Mouse (Mus musculus): ENCODE measurements around the gene Rhbdd3. TPM values are rescaled to one million over a fixed set of nuclear protein-coding genes. Genes with fewer than 3 reads are reported as not detected.

The Rhbdd3 gene
- polyA plus RNA-seq, 1 experiment from 2014 or later, result 31.2 TPM

DNA sequence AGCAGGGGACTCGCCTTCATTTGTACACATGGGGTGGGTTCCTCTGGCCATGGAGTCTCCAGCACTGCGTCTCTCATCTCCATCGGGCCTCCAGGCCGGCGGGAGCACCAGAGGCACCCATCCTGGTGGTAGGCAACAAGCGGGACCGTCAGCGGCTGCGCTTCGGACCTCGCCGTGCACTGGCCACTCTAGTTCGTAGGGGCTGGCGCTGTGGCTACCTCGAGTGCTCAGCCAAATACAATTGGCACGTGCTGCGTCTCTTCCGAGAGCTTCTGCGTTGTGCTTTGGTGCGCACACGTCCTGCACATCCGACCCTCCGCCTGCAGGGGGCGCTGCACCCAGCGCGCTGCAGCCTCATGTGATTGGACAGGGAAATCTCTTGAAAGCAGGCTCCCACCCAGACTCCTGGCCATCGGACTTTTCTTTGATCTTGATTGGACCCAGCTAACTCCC lies 39.0 kb upstream of the Rhbdd3 start:
- 8% methylated on average over 27 of the region's 27 CpGs for WGBS
- H3K4me1 ChIP-seq, result peaks cover 55% of the 10 kb centered on the region

DNA sequence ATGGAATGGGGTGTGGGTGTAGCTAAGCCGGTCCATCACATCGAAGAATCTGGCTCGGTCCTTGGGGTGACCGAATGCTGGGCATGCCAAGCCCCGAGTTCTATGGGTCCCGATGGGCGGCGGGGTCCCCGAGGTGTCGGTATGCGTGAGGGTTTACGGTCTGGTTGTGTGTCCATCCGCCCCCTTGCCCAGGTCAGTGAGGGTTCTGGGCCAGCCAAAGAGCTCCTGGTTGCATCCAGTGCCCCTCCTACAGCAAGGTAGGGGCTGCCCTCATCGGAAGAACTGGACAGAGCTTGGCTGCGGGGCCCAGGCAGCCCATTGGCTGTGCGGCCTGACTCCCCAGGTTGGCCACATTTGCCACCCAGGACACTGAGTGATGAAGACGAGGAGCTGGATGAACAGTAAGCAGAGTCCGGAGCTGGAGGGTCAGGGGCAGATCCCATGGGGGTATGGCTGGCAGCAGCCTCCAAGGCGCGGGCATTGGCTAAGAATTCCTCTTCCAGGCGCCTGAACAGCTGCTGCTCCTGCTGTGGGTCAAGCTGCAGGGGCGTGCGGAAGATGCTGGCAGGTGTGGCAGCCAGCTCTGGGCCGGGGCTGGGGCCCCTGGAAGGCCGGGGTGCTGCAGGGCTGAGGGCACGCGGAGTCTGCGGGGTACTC lies 37.8 kb upstream of the Rhbdd3 start:
- H3K9ac ChIP-seq, result 0 out of 2 replicates have a peak overlapping the region, but pooled peaks have one; percentile 36
- H3K4me2 ChIP-seq, result peak overlapping the region; percentile 81
- H3K4me1 ChIP-seq, result peaks cover 57% of the 10 kb centered on the region
- no peak overlapping the region for H3K27ac ChIP-seq
- WGBS, result 60% methylated on average over 28 of the region's 28 CpGs
- ATAC-seq (ENCODE audit: borderline replicate concordance, extremely low read depth, low FRiP score, low TSS enrichment), result no peak
- H3K4me3 ChIP-seq, result peak overlapping the region; percentile 37
- H3K27me3 ChIP-seq, result peaks cover 77% of the 10 kb centered on the region
- no peaks in the 10 kb centered on the region for H3K36me3 ChIP-seq
- H3K9me3 ChIP-seq, result no peaks in the 10 kb centered on the region

More for the DNA sequence above, 39.0 kb upstream of the Rhbdd3 start:
- Histone ChIP-seq H3K9ac (no peak overlapping the region), H3K9me3 (no peaks in the 10 kb centered on the region), H3K4me2 (0 out of 2 replicates have a peak overlapping the region, but pooled peaks have one; percentile 8), H3K36me3 (no peaks in the 10 kb centered on the region), H3K4me3 (no peak overlapping the region), H3K27me3 (peaks cover 89% of the 10 kb centered on the region), H3K27ac (no peak overlapping the region)
- ATAC-seq (ENCODE audit: borderline replicate concordance, extremely low read depth, low FRiP score, low TSS enrichment), result no peak

DNA sequence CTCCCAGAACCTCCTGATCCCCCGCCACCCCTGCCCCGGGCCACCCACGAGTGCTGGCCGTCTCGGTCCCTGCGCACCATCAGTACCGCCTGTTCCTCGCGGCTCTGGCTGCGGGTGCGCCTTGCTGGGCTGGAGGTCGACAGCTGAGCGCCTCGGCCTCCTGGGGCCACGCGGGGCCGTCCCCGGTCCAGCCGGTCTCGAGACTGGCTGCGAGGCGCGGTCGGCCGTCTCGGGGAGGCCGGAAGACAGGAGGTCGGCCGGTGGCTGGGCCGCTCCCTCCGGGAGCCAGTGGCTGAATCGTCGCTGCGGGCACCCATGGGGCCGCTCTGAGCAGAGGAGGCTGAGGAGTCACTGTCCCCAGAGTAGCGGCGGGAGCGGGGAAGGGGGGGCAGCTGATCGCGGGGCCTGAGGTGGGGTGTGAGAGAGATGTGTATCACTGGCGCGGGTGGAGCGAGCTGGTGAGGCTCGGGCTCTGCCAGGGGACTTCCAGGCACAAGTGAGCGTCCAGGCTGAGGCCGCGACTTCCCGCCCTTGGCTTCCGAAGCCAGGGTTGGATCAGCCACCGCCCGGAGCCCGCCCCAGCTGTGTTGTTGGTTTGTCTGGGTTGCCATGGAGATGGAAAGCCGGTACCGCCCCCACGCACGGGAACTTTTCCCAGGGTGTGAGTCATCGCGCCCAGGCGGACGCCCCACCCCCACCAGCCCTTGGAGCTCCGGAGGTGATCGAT lies 37.1 kb upstream of the Rhbdd3 start:
- H3K9ac ChIP-seq, result peak overlapping the region; percentile 36
- peak overlapping the region; percentile 81 for H3K4me2 ChIP-seq
- 4% methylated on average over 51 of the region's 62 CpGs for WGBS
- H3K27ac ChIP-seq, result no peak overlapping the region
- peaks cover 71% of the 10 kb centered on the region for H3K27me3 ChIP-seq
- H3K36me3 ChIP-seq, result no peaks in the 10 kb centered on the region
- no peaks in the 10 kb centered on the region for H3K9me3 ChIP-seq
- peaks cover 57% of the 10 kb centered on the region for H3K4me1 ChIP-seq
- H3K4me3 ChIP-seq, result peak overlapping the region; percentile 37
- peak; percentile 35 for ATAC-seq (ENCODE audit: borderline replicate concordance, extremely low read depth, low FRiP score, low TSS enrichment)

DNA sequence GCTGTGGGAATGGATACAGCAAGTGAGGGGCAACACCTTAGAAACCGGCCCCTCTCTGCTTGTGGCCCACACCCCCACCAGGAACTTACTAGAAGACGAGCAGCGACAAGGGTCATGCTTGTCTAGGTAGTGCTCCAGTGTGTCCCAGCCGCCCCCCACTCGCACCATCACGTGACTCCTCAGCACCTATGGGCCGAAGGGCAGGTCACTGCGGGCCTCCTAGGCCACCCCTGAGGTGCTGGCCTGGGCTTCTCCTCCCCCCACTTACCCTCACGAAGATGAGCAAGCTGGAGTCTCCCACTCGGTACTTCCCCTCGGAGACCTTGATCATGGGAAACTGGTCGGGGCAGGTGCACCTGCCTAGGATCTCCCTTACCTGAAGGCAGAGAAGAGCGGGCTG lies 36.4 kb upstream of the Rhbdd3 start:
- ATAC-seq (ENCODE audit: borderline replicate concordance, extremely low read depth, low FRiP score, low TSS enrichment), result no peak
- no peak overlapping the region for H3K27ac ChIP-seq
- no peaks in the 10 kb centered on the region for H3K9me3 ChIP-seq
- no peaks in the 10 kb centered on the region for H3K36me3 ChIP-seq
- peaks cover 63% of the 10 kb centered on the region for H3K27me3 ChIP-seq
- peak overlapping the region; percentile 81 for H3K4me2 ChIP-seq
- 28% methylated on average over 13 of the region's 13 CpGs for WGBS
- peaks cover 57% of the 10 kb centered on the region for H3K4me1 ChIP-seq
- H3K9ac ChIP-seq, result peak overlapping the region; percentile 23; the same call in 1 of the 2 replicates
- peak overlapping the region; percentile 37 for H3K4me3 ChIP-seq

DNA sequence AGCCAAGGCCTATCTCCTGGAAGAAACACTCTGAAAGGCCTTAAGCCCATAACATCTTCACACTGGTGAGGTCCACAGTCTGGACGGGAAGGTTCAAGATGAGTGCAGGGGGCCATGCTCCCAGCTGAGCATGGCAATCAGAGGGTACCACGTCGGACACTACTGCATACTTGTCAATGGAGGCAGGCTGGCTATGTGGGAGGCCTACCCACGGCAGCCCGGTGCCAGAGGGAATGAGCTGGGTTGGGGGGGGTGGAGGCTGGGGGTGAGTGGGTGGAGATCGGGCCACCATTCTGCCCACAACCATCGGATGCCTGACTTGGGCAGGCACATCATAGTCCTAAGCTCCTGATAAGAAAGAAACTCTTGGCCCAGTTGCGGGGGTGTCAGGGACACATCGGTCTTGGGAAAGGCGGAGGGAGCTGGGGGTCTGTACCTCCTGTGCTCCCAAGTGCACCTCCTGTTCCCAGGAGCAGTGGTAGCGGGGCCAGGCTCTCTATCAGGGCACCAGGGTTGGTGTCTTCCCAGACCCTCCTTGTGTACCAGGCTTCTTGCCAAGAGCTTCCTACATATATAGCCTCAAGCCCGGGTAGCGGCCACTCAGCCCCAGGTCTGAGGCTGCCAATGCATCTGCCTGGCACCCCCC lies 35.7 kb upstream of the Rhbdd3 start:
- H3K9ac ChIP-seq, result no peak overlapping the region
- ATAC-seq (ENCODE audit: borderline replicate concordance, extremely low read depth, low FRiP score, low TSS enrichment), result no peak
- H3K4me1 ChIP-seq, result peaks cover 52% of the 10 kb centered on the region
- H3K9me3 ChIP-seq, result no peaks in the 10 kb centered on the region
- no peak overlapping the region for H3K27ac ChIP-seq
- H3K27me3 ChIP-seq, result peaks cover 56% of the 10 kb centered on the region
- H3K4me3 ChIP-seq, result no peak overlapping the region
- 68% methylated on average over 13 of the region's 13 CpGs for WGBS
- peaks cover 3% of the 10 kb centered on the region for H3K36me3 ChIP-seq
- H3K4me2 ChIP-seq, result no peak overlapping the region

DNA sequence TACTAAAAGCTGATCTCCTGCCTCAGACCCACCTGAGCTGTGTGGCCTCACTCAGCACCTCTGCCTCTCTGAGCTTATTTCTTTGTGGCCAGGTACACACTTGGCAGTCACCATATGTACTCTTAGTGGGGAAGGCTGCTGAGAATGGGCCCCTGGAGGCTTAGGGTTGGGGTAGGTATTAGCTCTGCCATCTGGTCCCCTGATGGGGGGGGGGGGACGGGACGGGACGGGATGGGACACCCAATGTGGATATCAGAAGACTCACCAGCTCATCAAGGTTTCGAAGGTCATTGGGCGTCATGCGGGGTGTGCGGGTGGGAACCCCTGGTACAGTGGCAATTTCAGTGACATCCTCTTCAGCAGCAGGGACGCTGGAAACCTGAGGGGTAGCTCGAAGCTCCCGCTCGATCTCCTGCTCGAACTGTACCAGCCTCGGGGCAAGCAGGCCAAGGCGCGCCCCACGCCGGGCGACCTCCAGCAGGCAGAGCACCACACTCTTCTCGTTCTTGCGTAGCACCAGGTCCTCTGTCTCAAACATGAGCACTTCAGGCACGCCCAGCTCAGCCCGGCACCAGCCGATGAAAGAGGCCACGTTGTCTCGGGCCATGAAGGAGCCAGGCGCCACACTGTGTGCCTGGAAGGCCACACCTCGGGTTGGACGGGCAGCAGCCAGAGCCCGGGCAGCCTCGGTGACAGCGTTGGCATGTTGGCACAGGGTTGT lies 35.0 kb upstream of the Rhbdd3 start:
- 59% methylated on average over 31 of the region's 31 CpGs for WGBS
- no peak overlapping the region for H3K27ac ChIP-seq
- H3K4me2 ChIP-seq, result peak overlapping the region; percentile 95
- peaks cover 50% of the 10 kb centered on the region for H3K27me3 ChIP-seq
- no peaks in the 10 kb centered on the region for H3K9me3 ChIP-seq
- no peak for ATAC-seq (ENCODE audit: borderline replicate concordance, extremely low read depth, low FRiP score, low TSS enrichment)
- H3K36me3 ChIP-seq, result peaks cover 11% of the 10 kb centered on the region
- 0 out of 2 replicates have a peak overlapping the region, but pooled peaks have one; percentile 64 for H3K9ac ChIP-seq
- H3K4me1 ChIP-seq, result peaks cover 48% of the 10 kb centered on the region
- peak overlapping the region; percentile 63 for H3K4me3 ChIP-seq

DNA sequence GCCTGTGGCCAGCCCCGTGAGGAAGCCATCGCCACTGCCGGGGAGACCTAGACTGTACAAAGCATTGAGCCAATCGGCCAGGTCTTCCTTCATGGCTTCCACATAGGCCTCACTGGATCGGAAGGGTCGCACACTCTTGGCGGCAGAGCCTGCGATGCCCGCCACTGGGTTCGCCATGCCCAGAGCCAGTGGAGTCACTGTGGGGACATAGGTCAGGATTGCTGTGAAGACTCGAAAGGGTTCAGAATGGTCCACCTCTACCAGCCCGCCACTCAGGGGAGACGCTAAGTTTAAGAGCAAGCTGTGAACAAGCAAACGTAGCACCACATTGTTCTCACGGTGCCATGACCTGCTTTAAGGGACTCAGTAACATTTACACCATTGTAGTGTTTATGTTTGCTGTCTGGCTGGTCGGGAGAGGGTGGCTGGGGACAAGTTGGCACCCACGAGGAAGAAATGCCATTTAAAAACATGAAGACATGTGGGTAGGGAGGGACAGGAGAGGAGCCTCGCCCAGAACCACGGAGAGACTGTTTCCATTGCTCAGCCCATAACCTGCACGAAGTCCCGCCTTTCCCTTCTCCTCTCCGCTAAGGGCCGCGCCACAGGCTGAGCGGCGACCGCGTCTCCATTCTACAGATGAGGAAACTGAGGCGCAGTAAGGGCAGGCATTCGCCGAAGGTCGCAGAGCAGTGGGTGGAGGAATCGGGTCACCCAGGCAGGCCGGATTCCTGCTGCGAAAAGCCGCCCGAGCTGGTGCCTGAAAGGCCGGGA lies 34.3 kb upstream of the Rhbdd3 start:
- WGBS, result 13% methylated on average over 38 of the region's 38 CpGs
- Histone ChIP-seq H3K9ac (peak overlapping the region; percentile 64), H3K4me2 (peak overlapping the region; percentile 95), H3K36me3 (peaks cover 18% of the 10 kb centered on the region), H3K9me3 (no peaks in the 10 kb centered on the region), H3K4me1 (peaks cover 42% of the 10 kb centered on the region), H3K4me3 (peak overlapping the region; percentile 63), H3K27ac (0 out of 2 replicates have a peak overlapping the region, but pooled peaks have one; percentile 51), H3K27me3 (peaks cover 43% of the 10 kb centered on the region)
- ATAC-seq (ENCODE audit: borderline replicate concordance, extremely low read depth, low FRiP score, low TSS enrichment), result peak; percentile 7; the same call in 1 of the 2 replicates

DNA sequence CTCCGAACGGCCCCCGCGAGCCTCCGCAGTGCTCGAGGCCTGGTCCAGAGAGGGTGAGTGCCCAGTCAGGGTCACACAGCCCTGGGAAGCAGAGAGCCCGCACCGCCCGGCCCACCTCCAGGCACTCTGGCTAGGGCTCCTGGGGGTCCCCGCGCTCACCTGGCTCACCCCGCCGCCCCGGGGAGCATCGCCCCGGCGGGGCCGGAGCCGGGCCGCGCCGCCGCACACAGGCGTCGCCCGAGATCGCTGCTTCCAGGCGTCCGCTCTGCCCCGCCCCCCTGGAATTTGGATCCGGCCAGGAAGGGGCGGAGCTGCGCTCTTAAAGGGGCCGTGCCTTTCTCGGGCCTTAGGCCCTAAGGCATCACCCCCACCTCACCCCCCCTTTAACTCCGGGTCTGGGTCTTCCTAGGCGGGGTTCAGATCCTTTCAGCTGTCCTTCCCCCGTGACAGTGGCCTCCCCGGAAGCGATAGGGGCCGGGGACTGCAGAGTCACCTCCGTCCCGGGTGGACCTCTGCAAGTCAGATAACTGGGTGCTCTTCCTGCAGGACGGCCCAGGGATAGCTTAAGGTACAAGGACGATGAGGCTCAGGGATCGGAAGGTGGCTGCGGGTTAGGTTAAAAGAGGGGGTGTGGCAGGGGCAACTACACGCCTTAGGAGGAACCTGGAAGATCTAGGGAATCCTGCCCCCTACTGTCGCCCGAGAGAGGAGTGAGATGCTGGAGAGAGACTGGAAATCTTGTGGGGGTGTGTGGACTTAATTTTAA lies 33.5 kb upstream of the Rhbdd3 start, which contains the start of gene Gas2l1:
Gas2l1 (minus strand) TSS at position 272 of the 766 bp plus-strand sequence.
- Histone ChIP-seq H3K9me3 (no peaks in the 10 kb centered on the region), H3K36me3 (peaks cover 23% of the 10 kb centered on the region), H3K27me3 (peaks cover 35% of the 10 kb centered on the region), H3K4me1 (peaks cover 38% of the 10 kb centered on the region), H3K27ac (peak within 1 kb of the TSS; percentile 51; the same call in 1 of the 2 replicates), H3K9ac (peak within 1 kb of the TSS; percentile 64), H3K4me2 (peak within 1 kb of the TSS; percentile 95), H3K4me3 (peak within 1 kb of the TSS; percentile 63)
- under 1% methylated on average over 50 of the region's 50 CpGs for WGBS
- ATAC-seq (ENCODE audit: borderline replicate concordance, extremely low read depth, low FRiP score, low TSS enrichment), result peak; percentile 84

DNA sequence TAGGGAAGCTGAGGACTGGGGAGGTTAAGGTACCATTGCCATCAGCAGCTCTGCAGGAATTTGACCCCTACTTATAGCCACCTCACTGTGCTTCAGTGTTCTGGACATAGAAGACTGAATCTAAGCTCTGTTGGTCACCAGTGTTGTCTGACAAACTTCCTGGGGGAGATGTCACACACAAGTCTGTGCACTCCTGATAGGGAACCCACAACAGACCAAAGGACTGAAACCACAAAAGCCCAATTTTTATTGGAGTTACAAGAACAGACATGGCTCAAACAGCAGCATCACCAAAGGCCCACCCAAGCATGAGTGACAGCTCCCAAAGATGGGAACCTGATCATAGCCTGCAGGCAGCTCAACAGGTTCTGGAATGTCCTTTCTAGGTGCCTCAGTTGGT lies 31.7 kb upstream of the Rhbdd3 start:
- Histone ChIP-seq H3K9ac (no peak overlapping the region), H3K9me3 (no peaks in the 10 kb centered on the region), H3K36me3 (peaks cover 42% of the 10 kb centered on the region), H3K4me2 (no peak overlapping the region), H3K27ac (no peak overlapping the region), H3K4me3 (no peak overlapping the region), H3K27me3 (peaks cover 17% of the 10 kb centered on the region), H3K4me1 (peaks cover 26% of the 10 kb centered on the region)
- ATAC-seq (ENCODE audit: borderline replicate concordance, extremely low read depth, low FRiP score, low TSS enrichment), result no peak

All from lung, embryonic 15.5 days (tissue).